Mouse (Mus musculus) cerebellum, adult 2 months (tissue): ENCODE results near the gene Rgs7bp.
"Not testable (repeated sequence)": the region's sequence is repeated elsewhere in the genome, so short reads cannot be mapped to it uniquely, and the experiment has no call there.

Experiments used
- CTCF ChIP-seq: fragments of 200-500 bp; IDR thresholded peaks from 2 replicates; pipeline ENCODE4 v1.5.1; 2011; ENCODE audit warnings: low read depth, mild to moderate bottlenecking, control low read depth, low read length, moderate library complexity, borderline replicate concordance; ENCODE audit not compliant: insufficient read depth
- POLR2A ChIP-seq: fragments of 200-500 bp; IDR thresholded peaks from 2 replicates; pipeline ENCODE4 v1.6.1; 2011; ENCODE audit warnings: low read length, control low read depth, borderline replicate concordance; ENCODE audit not compliant: insufficient read depth

DNA sequence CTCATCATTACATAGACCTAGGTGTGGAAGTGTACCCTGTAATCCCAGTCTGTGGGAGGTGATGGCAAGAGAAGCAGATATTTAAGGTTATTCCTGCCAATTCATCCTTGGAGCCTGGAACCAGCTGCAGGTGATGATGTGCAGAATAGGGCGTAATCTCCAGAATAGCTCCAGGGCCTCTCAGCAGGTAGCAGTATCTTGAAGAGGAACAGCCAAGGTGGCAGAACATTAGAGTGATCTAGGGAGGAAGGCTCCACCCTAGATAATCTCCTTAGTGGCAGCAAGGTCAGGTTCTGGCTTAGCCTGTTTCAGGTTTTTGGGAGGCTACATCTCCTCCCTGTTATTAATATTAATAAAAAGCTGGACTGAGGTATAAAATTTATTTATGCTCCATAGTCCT, 143.7 kb downstream of the Rgs7bp start:
- TF ChIP-seq CTCF, POLR2A: not testable (repeated sequence)
